Mouse (Mus musculus) kidney, postnatal 14 days (tissue): Measurements from ENCODE around the gene Aqr.

Source experiments
- DNase-seq: peaks from one replicate; pipeline ENCODE4 v3.0.0; 2022; ENCODE audit warnings: mixed read lengths

Aqr gene

GRCm38 (mm10) chr2:114058226-114058796 is 128.5 kb downstream of the Aqr start:
- DNase-seq, result no peak

- peak; percentile 25 for DNase-seq
Measured at GRCm38 (mm10) chr2:114057303-114057853, 129.4 kb downstream of the Aqr start.

- no peak for DNase-seq
Measured at GRCm38 (mm10) chr2:114054129-114054528, 132.7 kb downstream of the Aqr start.

GRCm38 (mm10) chr2:114052696-114053598 is 133.9 kb downstream of the Aqr start, which contains the start of gene Actc1:
Gene Actc1, minus strand, starts transcription at chr2:114053548.
- no peak for DNase-seq

- DNase-seq, result no peak
Measured at GRCm38 (mm10) chr2:114051871-114052241, 135.0 kb downstream of the Aqr start.
